In genomic region chr2:126792611-126793010, GRCm38 (mm10) we compare ENCODE assay signal across 31 mouse cellular contexts. TPM values are rescaled to one million over a fixed set of nuclear protein-coding genes. Genes with fewer than 3 reads are reported as not detected.
DNase-seq lines count a peak whose midpoint lies in the region; ATAC-seq and TF ChIP-seq lines count a peak whose summit lies in the region.
"Had no signal": no experiment of that assay in that cellular context is flagged by ENCODE, and none has a peak within 500 bp of the region (broad histone marks: within the 10 kb centered on the region; RNA-seq: fewer than 3 reads in every experiment).

No protein-coding gene starts in this region.

- no peak overlapping the region for H3K4me2 ChIP-seq in intestine, embryonic 16.5 days (ENCODE audit: low read depth, low read length)
- H3K4me2 ChIP-seq: embryonic facial prominence, embryonic 12.5 days; embryonic facial prominence, embryonic 15.5 days; forebrain, embryonic 12.5 days; forebrain, embryonic 15.5 days; heart, embryonic 12.5 days; heart, embryonic 15.5 days; hindbrain, embryonic 14.5 days had no signal

- no peak overlapping the region for H3K9ac ChIP-seq in ES-E14 (ENCODE audit: insufficient read depth, low read depth, low read length, poor library complexity, severe bottlenecking)
- H3K9ac ChIP-seq in intestine, embryonic 16.5 days (ENCODE audit: low read depth, low read length): no peak overlapping the region
- H3K9ac ChIP-seq: embryonic facial prominence, embryonic 12.5 days; embryonic facial prominence, embryonic 15.5 days; forebrain, embryonic 12.5 days; forebrain, embryonic 15.5 days; heart, embryonic 12.5 days; heart, embryonic 15.5 days; hindbrain, embryonic 14.5 days had no signal

- in situ Hi-C loops in ES-E14 (cut with MboI; ENCODE audit: low sequenced_read_pairs in 2 of 2, unreplicated experiment in 2 of 2): no loop called here

- H3K4me1 ChIP-seq in ES-E14 (ENCODE audit: control insufficient read depth in 2 of 2, insufficient read depth in 2 of 2, low read length in 2 of 2, poor library complexity in 1 of 2): peaks cover 0 to 5% of the 10 kb centered on the region in 2 experiments; a peak in 1 of 4 replicates
- peaks cover 7% of the 10 kb centered on the region for H3K4me1 ChIP-seq in intestine, embryonic 16.5 days (ENCODE audit: control insufficient read depth, insufficient read depth, low read length)
- H3K4me1 ChIP-seq: forebrain, embryonic 12.5 days had no signal

- DNase-seq in layer of hippocampus, adult 2 months (ENCODE audit: low spot score in 2 of 2): no peak
- DNase-seq in layer of hippocampus, postnatal 10 days (ENCODE audit: low spot score in 2 of 2): no peak
- no peak for DNase-seq in ES-E14 (ENCODE audit: low read depth, low spot score)
- peak; percentile 53 for DNase-seq in NIH3T3 (ENCODE audit: low read depth)
- peak; percentile 33 for DNase-seq in telencephalon, adult 2 months (ENCODE audit: low read depth, low spot score)
- no peak for DNase-seq in urinary bladder, postnatal 36 days (ENCODE audit: low spot score in 2 of 2)
- no peak for DNase-seq in spleen, postnatal 14 days (ENCODE audit: low spot score in 2 of 2)
- DNase-seq: adrenal gland, adult 2 months; adrenal gland, postnatal 14 days; cerebellum, adult 11-12 months; cerebellum, adult 8-10 months; cerebellum, postnatal 10 days; gastrocnemius, adult 2 months; gastrocnemius, postnatal 14 days; heart, adult 18-20 months; heart, postnatal 14 days; heart, postnatal 4 days had no signal

- no peaks in the 10 kb centered on the region for H3K9me3 ChIP-seq in ES-E14 (ENCODE audit: control insufficient read depth, insufficient read depth, low read depth, low read length)
- no peaks in the 10 kb centered on the region for H3K9me3 ChIP-seq in intestine, embryonic 16.5 days (ENCODE audit: control insufficient read depth, low read length)
- H3K9me3 ChIP-seq: embryonic facial prominence, embryonic 12.5 days; embryonic facial prominence, embryonic 15.5 days; forebrain, embryonic 12.5 days; forebrain, embryonic 15.5 days; heart, embryonic 12.5 days; heart, embryonic 15.5 days had no signal

- WGBS in intestine, embryonic 16.5 days: 76% methylated on average over 5 of the region's 5 CpGs

- H3K4me3 ChIP-seq in layer of hippocampus, adult 2 months: no peak overlapping the region
- no peak overlapping the region for H3K4me3 ChIP-seq in ES-E14 (ENCODE audit: insufficient read depth in 1 of 2, low read depth in 1 of 2, low read length in 2 of 2, poor library complexity in 1 of 2, severe bottlenecking in 1 of 2)
- H3K4me3 ChIP-seq in intestine, embryonic 16.5 days (ENCODE audit: low read length): no peak overlapping the region
- H3K4me3 ChIP-seq: embryonic facial prominence, embryonic 12.5 days; embryonic facial prominence, embryonic 15.5 days; erythroblast, embryonic 14.5 days; forebrain, embryonic 12.5 days; forebrain, embryonic 15.5 days; gastrocnemius, adult 2 months; heart, embryonic 12.5 days; heart, embryonic 15.5 days had no signal

- TF ChIP-seq CTCF in layer of hippocampus, adult 2 months (conservative IDR thresholded peaks at IDR 0.05): no peak

- H3K36me3 ChIP-seq in ES-E14 (ENCODE audit: control insufficient read depth, insufficient read depth, low read length, poor library complexity, severe bottlenecking): peaks cover 4% of the 10 kb centered on the region; the same call in 1 of the 2 replicates
- 0 out of 2 replicates have a peak, but pooled peaks cover 12% of the 10 kb centered on the region for H3K36me3 ChIP-seq in intestine, embryonic 16.5 days (ENCODE audit: control insufficient read depth, insufficient read depth, low read length)

- no peaks in the 10 kb centered on the region for H3K27me3 ChIP-seq in intestine, embryonic 16.5 days (replicated peaks; ENCODE audit: control insufficient read depth, insufficient read depth, low read length)
- H3K27me3 ChIP-seq: embryonic facial prominence, embryonic 12.5 days; embryonic facial prominence, embryonic 15.5 days; forebrain, embryonic 12.5 days; forebrain, embryonic 15.5 days; heart, embryonic 12.5 days; heart, embryonic 15.5 days had no signal

- ATAC-seq in intestine, embryonic 16.5 days: no peak
- ATAC-seq: forebrain, embryonic 15.5 days; hindbrain, postnatal 0 days; inflammation-experienced regulatory T-cells, adult 6 months; intestine, postnatal 0 days had no signal

- H3K27ac ChIP-seq in layer of hippocampus, adult 2 months: peak overlapping the region; percentile 72
- no peak overlapping the region for H3K27ac ChIP-seq in ES-E14 (ENCODE audit: insufficient read depth, low read depth, low read length, poor library complexity, severe bottlenecking)
- H3K27ac ChIP-seq in intestine, embryonic 16.5 days (ENCODE audit: low read length): no peak overlapping the region
- H3K27ac ChIP-seq: embryonic facial prominence, embryonic 12.5 days; embryonic facial prominence, embryonic 15.5 days; forebrain, embryonic 12.5 days; forebrain, embryonic 15.5 days; gastrocnemius, adult 2 months; heart, embryonic 15.5 days; hindbrain, embryonic 14.5 days; hindbrain, postnatal 0 days had no signal

TF ChIP-seq in ES-E14, 5 proteins besides CTCF, POLR2A, EP300 and RAD21:
- TF ChIP-seq MAFK (IDR thresholded peaks at IDR 0.05; ENCODE audit: insufficient read depth, low read depth, low read length): peak; percentile 60; the same call in 1 of the 2 replicates
- TF ChIP-seq CHD2 (IDR thresholded peaks at IDR 0.05; ENCODE audit: low read depth, low read length): no peak
- TF ChIP-seq ZC3H11A (IDR thresholded peaks at IDR 0.05; ENCODE audit: borderline replicate concordance, low read depth, low read length): no peak

RNA-seq across cellular contexts. Expression of gene Usp50, which starts 9.3 kb away (rescaled TPM):
- total RNA-seq in layer of hippocampus, adult 2 months (2021): 1 to 10 TPM; 3.0 to 3.3 TPM
- under 1 TPM; 0.46 to 0.67 TPM for total RNA-seq in layer of hippocampus, postnatal 10 days (2021)
- total RNA-seq in ES-E14 (2012; rRNA removed): 3.4 and 3.9 TPM in 2 replicates
- 1.4 and 1.5 TPM in 2 replicates for polyA plus RNA-seq in intestine, embryonic 16.5 days (2015; fragmentation: Nextera tagmentation; extraction: Ambion mirVana)
- total RNA-seq: adrenal gland, adult 2 months; adrenal gland, postnatal 14 days; adrenal gland, postnatal 4 days; gastrocnemius, postnatal 4 days; heart, adult 18-20 months; heart, postnatal 4 days had no signal

Comparison
In these comparisons a context has a peak if more than half of its experiments do, and no peak if none do; other contexts are left out.
1. DNase-seq: peak in NIH3T3 (single experiment) and telencephalon, adult 2 months (single experiment); none in layer of hippocampus, adult 2 months (0 of 2), layer of hippocampus, postnatal 10 days (0 of 2), ES-E14 (single experiment), urinary bladder, postnatal 36 days (0 of 2) and spleen, postnatal 14 days (0 of 2).